Mouse (Mus musculus) fat pad, adult 2 months (tissue): ENCODE measurements around the gene Pxdc1.

Experiments
- DNase-seq: peaks from one replicate; pipeline ENCODE4 v3.0.0-alpha.2; 2011; ENCODE audit warnings: low read depth, low spot score; ENCODE audit errors: extremely low read depth

Pxdc1 gene

GRCm38 (mm10) chr13:34653391-34653790, at the start of gene Pxdc1:
Gene Pxdc1 (minus strand): TSS chr13:34653486.
- no peak for DNase-seq

GRCm38 (mm10) chr13:34700630-34701029, 47.3 kb upstream of the Pxdc1 start:
- no peak for DNase-seq

GRCm38 (mm10) chr13:34700091-34700490, 46.8 kb upstream of the Pxdc1 start:
- no peak for DNase-seq

- no peak for DNase-seq
Measured at GRCm38 (mm10) chr13:34696734-34697332, 43.5 kb upstream of the Pxdc1 start.

- no peak for DNase-seq
Measured at GRCm38 (mm10) chr13:34693111-34693510, 39.8 kb upstream of the Pxdc1 start.

DNA sequence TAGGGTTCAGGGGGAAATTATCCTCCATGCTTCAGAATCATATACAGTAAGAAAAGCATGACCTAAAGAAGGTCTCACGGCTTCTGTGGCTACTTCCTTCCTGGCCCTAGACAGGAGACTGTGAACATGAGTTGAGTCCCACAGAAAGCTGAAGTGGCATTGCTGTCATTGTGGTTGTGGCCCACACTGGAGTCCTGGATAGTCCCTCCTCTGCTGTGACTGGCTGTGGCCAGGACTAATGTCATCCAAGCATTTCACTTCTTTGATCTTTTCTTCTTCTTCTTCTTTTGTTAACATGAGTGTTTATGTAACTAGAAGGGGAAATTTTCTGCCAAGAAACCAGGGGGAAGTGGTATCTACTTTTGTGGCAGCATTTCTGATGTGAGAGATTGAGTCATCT, 37.8 kb upstream of the Pxdc1 start:
- DNase-seq: no peak

DNA sequence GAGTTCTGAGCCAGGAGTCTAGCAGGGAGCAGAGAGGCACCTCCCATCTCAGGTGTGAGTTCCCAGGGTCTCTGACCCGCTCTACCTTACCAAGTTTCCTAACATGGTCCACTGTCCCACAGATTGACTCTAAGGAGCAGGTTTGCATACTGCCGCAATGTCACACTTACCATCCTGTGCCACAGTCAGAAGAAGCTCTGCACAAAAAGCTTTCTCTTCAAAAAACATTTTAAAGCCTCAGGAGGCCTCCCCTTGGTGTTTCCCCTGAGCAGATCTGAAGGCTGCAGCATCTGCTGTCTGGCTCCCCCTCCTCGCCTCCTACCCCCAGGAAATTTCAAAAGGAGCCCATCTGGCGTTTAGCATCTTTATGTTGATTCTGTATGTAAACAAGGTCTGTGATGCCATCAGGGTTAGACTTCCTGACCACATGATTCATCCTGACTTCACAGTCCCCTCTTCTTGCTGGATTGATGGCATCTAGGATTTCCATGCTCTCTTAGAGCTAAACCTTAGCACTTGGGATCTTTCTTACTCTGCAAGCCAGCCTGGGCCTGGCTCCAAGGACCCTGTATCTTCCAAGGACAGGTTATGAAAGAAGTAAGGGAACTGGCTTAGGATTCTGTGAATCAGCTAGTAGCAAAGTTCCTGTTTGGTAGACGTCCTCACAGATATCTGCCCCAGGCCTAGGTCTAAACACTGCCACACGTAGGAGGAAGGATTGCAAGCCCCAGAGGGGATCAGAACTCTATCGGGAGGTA, 31.9 kb upstream of the Pxdc1 start:
- no peak for DNase-seq

DNA sequence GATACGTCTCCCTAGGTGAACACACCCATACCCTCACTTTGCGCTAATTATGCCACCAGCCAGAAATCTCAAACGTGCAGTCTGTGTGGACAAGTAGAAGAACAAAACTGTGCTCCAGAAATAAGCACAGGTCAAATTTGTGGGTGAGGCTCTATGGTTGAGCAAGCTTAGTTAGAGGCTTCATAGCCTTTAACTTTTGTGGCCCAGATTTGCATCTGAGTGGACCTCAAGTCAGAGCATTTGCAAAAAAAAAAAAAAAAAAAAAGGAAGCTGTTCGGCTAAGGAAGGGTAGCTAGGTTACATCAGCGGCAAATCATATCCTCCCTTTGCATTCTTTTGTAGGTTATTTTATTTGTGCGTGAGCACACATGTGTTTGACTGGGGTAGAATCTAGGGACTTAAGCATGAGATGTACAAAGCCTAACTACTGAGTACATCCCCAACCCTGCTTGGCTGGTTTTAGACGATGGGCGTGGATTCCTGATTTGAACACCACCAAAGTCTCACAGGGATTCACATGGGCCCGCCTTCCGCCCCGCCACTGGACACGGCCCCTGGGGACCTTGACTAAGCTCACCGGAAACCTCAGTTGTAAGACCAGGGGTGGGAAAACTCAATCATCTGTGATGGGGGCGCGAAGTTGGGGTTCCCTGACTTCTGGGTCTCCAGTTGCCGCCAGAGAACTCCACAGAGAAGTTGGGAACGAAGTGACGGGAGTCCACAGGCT, 30.6 kb upstream of the Pxdc1 start:
- no peak for DNase-seq

- no peak for DNase-seq
Measured at GRCm38 (mm10) chr13:34683270-34683669, 30.0 kb upstream of the Pxdc1 start.

DNA sequence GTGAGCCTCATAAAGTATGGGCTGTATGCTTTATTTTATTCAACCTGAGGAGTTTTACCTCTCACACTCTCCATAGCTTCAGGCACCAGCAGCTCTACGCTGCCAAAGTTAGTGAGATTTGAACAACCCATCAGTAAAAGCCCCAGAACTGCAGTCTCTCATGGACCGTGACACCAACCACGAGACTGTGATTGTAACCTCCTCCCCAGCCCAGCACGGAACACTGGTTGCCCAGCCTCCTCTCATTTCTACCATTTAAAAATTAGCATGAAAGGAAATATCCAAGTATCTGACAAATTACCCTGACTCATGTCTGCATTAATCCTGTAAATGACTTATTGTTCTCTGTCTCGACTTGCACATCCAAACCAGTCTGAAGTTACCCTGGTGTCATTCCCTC, 23.2 kb upstream of the Pxdc1 start:
- DNase-seq: no peak

DNA sequence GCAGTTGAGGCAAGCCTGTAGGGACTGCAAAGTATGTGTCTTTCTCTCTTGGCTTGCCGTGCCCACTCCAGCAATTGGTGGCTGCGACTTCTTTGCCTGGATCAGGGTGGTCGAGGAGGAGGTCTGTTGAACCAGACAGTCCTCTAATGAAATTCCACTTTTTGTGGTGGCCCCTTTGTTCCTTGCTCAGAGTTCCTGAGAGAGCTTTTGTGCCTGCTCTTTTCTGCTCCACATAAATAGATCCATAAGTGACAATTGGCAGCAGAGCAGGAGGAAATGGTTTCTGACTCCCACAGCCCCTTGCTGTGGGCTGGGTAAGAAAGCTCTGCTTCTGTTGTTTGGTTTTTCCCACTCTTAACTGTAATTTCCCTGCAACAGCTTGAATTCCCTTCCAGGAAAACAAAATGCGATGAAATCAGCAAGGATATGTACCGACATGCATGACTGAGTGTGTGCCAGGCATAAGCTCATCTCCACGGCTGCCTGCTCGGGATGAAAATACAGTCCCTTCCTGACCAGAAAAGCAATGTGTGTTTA, 22.6 kb upstream of the Pxdc1 start:
- no peak for DNase-seq

- DNase-seq: no peak
Measured at GRCm38 (mm10) chr13:34673354-34673753, 20.1 kb upstream of the Pxdc1 start.

DNA sequence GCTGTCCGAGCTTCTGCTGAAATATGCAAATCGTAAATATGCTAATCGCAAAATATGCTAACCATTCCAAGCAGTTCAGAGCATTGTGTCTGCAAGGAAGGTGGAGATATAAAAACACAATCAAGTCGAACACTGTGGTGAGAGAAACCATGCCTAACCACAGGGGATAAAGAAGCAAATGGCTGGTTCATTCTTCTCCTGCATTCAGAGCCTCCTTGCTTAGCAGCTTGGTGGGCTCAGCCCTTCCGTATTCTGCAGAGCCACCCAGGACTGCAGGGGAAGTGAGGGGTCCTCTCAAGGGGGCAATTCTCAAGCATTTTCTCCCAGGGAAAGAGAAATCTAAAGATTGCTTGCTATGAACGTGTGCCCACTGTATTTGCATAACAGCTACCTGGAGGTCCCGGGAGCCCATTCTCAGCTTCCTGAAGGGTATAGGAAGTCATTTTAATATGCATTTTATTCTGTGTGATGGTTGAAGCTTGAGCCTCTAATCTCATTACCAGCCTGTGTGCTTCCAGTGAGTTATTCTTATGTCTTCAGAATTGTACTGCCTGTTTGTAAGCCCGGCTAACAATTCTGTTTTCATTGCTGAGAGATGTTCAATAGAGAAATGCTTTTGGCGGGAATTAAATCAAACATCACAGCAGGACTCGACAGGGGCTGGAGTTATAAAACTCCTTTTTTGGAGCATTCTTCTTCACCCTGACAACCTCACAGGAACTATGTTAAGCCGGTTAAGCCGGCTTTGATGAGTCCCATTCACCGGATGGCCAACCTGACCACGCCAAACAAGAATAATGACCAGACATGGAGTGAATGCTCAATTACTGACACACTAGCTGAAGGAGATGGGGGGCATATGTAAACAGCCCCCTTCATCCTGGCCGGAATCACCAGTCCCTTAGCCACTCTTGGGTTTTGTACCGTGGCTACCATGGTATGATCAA, 16.9 kb upstream of the Pxdc1 start:
- no peak for DNase-seq

- DNase-seq: no peak
Measured at GRCm38 (mm10) chr13:34667197-34667596, 13.9 kb upstream of the Pxdc1 start.

- DNase-seq: no peak
Measured at GRCm38 (mm10) chr13:34665074-34665473, 11.8 kb upstream of the Pxdc1 start.

- DNase-seq: no peak
Measured at GRCm38 (mm10) chr13:34663762-34664161, 10.5 kb upstream of the Pxdc1 start.

DNA sequence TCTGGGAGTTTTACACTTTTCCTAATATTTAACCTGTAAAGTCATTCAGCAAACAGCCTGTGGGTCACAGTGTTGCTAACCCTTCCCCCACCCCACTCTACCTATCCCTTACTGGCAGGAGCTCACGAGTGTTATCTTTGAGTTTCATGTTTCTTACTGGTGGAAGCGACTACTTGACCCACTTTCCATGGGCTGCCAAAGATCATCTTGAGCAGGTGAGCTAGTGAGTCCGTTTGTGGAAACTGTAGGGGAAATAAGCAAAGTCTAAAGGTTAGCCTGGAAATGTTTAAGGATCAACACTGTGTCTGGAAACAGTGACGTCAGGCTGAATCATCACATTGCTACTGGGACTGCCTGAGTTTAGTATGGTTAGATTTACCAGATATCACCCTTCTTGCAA, 6.2 kb upstream of the Pxdc1 start:
- no peak for DNase-seq

DNA sequence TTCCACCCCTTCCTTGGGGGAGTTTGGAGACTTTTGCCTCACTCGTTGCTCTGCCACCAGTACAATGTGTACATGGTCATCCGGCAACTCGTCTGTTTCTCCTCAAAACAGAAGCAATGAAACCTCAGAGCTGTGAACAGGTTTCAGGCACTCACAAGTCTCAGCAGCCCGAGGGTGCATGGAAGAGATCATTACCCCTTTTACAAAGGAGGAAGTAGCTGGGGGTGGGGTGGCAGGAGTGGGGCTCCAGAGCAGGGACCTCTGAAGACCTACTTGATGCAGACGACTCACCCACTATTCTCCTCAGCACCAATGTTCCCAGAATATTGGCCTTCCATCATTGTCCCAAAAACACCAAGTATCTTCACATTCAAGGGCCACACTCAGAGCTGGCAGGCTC, 3.1 kb upstream of the Pxdc1 start:
- no peak for DNase-seq

GRCm38 (mm10) chr13:34652353-34653241, 689 bp downstream of the Pxdc1 start:
- no peak for DNase-seq

DNA sequence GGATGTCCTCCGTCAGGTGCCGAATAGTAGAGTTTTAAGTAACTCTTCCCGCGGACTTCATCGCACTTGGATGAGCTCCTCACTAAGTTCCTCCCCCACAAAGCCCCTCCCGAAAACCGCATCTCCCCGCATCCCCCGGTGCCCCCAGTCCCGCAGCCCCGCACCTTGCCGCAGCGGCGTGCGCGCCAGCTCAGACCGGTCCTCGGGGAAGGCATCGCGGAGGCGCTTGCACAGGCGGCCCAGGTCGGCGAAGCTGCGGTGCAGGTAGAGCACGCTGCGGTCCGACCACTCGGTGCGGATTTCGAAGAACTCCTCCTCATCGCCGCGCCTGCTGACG, 1.3 kb downstream of the Pxdc1 start:
- DNase-seq: no peak
